Mouse (Mus musculus) stomach, postnatal 0 days (tissue): ENCODE results near the gene Susd6.

Experiments used
- CTCF ChIP-seq: IDR thresholded peaks from 2 replicates; pipeline ENCODE4 v1.5.1; 2016; ENCODE audit warnings: antibody characterized with exemption, low read depth, mild to moderate bottlenecking, moderate library complexity
- EP300 ChIP-seq: optimal IDR thresholded peaks from 2 replicates; pipeline ENCODE3; 2016; ENCODE audit warnings: antibody characterized with exemption

- no peak for TF ChIP-seq EP300
- no peak for TF ChIP-seq CTCF
These were observed 71.6 kb downstream of the Susd6 start for GRCm38 (mm10) chr12:80861916-80862315.
